Mouse (Mus musculus) layer of hippocampus, adult 8-10 months (tissue): ENCODE measurements around the gene Ptpn7. TPM values are rescaled to one million over a fixed set of nuclear protein-coding genes. Genes with fewer than 3 reads are reported as not detected.

Experiments used
- DNase-seq, 2 experiments: peaks; one replicate each; pipeline ENCODE4 v3.0.0; 2022; ENCODE audit warnings: low spot score in 2 of 2
- total RNA-seq, 4 experiments: library from RNA; stranded (reverse); gene quantifications; 2 replicates each; pipeline ENCODE4 v1.2.4; 2022

The Ptpn7 gene
- total RNA-seq, 4 experiments from 2014 or later, result 0.16 to 0.34 TPM; not detected in 2

DNA sequence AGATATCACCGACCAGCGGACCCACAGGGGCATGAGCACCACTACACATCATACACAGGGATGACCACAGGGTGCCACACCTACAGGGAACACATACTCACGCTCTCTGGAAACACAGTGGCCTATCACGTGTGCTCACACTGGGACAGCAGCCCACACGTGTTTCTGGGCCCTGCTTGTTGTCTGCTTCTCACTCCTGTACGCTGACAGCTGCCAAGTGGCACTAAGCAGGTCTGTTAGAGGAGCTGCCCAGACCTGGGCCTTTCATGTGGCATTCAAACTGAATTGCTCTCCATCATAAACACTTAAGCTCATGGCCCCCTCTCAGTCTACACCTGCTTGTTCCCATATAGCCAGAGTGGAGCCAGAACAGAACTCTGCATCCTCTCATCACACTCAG lies 23.8 kb downstream of the Ptpn7 start:
- no peak for DNase-seq

GRCm38 (mm10) chr1:135158633-135159032 lies 26.1 kb downstream of the Ptpn7 start:
- peak; percentile 64 to 79 for DNase-seq

DNA sequence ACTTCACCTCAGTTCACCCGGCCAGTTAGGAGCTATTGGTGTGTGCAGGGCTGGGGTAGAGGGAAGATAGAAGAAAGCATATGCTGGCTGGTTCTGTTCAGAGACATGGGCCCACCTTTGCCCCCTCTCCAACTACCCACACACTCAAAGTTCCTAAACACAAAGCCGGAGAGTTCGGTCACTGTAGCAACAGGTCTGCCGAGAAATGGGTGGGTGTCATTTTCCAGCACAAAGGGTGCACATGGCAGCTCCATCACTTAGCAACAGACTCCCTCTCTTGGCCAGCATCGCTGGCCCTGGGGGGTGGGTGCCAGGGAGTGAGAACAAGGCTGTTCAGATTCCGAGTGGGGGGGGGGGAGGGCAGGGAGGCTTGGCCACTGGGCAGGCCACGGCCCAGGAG lies 26.6 kb downstream of the Ptpn7 start:
- DNase-seq, result peak; percentile 66 to 85

GRCm38 (mm10) chr1:135159556-135160123 lies 27.1 kb downstream of the Ptpn7 start:
- no peak for DNase-seq

GRCm38 (mm10) chr1:135160411-135161050 lies 28.0 kb downstream of the Ptpn7 start:
- DNase-seq, result no peak

- DNase-seq, result peak; percentile 58 to 80
Measured at GRCm38 (mm10) chr1:135162720-135163119, 30.2 kb downstream of the Ptpn7 start.

DNA sequence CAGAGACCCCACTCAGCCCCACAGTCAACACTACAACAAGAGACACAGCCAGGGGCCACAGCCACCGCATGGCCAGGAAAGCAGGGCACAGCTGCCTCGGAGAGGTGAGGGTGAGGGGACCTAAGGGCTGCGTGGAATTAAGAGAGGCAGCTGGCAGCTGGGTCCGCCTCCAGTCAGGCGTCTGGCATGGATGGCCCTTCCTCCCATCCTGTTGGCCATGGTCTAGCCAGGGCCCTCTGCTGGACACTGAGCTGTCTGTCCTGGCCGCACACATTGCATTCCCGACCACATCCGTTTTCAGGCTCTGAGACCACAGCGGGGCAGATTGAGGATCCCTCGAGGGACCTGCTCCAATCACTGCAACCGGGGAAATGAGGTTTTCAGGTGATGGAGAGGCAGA lies 34.9 kb downstream of the Ptpn7 start, which contains the start of gene Gpr37l1:
Gpr37l1 (minus strand) TSS at position 247 of the 400 bp plus-strand sequence.
- DNase-seq, result peak in 1 of 2 experiments; percentile 63

GRCm38 (mm10) chr1:135168453-135169200 lies 36.1 kb downstream of the Ptpn7 start:
- no peak for DNase-seq

DNA sequence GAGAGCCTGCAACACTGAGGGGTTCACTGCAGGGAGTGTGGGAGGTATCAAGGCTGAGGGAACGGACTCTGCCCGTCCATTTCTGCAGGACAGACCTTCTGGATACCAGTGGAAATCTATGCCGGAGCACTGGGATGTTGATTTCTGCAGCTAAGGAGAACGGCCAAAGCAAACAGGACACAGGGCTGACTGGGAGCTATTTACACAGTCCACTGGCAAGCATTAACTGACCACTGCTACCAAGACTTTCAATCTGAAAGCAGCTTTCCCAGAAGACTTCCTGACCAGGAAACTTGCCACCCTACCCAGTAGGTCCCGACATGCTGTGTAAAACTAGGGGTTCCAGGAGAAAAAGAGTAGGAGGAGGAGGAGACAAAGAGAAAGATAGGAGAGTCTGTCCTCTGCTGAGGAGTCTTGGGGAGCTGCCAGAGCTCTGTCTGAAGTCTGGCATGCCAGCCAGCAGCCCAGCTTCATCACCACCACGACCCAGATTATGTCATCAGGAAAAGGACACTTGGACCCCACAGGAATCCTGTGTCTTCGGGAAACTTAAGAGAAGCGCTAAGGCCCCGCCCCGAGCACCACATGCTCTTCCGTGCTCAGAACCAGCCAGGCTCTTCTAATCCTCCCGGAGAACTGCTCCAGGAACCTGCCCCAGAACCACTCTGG lies 37.2 kb downstream of the Ptpn7 start:
- no peak for DNase-seq

DNA sequence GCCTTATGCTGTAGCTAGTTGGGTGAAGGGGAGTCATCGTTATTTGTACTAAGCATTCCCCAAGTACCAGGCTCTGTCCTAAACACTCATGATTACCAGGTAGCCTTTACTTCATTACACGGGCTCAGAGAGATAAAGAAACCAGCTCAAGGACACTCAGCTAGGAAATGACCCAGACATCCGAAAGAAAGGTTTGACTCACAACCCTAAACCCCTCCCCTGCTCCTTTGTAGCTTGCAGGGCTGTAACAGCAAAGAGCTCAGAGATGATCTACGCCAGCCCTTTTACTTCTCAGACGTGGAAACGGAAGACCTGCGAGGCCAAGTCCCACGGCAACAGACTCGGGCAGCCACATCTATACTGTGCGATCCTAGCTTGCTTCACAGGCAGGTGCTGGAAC lies 37.8 kb downstream of the Ptpn7 start:
- no peak for DNase-seq

GRCm38 (mm10) chr1:135171202-135171601 lies 38.7 kb downstream of the Ptpn7 start:
- no peak for DNase-seq

DNA sequence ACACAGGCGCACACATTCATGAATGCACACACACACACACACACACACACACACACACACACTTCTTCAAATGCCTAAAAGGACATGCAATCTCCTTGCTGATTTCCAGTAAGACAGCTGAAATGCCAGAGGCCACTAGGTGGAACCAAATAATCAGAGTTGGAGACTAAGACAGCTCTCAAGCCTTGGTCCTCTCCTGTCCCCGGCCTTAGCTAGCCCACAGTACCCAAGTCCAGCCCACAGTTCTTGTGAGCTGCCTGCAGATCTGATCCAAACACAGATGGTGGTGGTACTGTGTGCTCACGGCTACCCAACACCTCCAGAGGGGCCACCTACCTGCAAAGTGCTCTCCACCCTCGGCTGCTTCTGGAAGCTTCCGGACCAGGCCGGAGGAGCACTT lies 39.5 kb downstream of the Ptpn7 start:
- DNase-seq, result peak in 1 of 2 experiments; percentile 76

DNA sequence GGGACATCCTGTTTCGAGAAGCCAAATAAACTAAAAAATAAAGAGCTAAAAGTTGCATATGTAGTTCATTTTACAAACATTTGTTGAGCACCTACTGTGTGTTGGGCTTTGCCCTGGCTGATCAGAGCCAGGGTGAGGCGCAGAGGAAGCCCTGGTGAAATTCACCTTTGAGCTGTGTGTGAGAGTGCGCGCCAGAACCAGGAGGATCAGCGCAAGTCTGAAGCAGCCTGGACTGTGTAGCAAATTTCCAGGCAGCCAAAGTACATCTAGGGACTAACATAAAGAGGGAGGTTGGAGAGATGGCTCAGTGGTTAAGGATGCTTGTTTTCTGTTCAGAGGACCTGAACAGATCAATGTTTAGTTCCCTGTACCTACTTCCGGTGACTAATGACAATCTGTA lies 40.8 kb downstream of the Ptpn7 start:
- DNase-seq, result no peak

DNA sequence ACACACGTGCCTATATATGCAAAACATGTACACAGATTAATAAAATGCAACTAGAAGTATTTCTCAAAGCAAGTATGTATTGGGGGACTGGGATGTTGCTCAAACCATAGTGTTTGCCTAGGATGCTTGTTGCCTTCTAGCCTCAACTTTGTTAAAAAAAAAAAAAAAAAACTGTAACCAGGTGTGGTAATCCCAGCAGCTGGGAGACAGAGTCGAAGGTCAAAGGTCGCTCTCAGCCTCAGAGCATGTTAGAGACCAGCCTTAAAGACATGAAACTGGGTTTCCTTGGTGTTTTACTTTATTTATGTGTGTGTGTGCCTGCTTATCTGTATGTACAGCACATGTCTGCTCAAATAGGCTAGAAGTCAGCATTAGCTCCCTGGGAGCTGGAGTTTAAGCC lies 42.7 kb downstream of the Ptpn7 start:
- no peak for DNase-seq

DNA sequence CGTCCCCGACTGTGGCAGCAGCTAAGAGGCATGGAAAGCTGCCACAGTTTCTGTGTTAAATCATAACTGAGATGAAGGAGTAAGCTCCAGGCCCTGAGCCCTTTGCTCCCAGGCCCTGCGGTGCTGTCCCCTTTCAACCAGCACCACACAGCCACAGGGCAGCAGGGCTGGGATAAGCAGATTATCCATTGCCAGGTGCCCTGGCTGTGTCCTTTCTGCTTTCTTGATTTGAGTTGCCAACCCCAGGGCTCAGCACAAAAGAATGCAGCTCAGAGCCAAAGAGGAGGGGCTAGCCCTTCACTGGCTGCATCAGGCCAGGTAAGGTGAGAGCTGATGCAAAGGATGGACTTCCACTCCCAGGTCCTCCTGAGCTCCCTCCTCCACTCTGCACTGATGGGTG lies 45.2 kb downstream of the Ptpn7 start:
- no peak for DNase-seq

- DNase-seq, result no peak
Measured at GRCm38 (mm10) chr1:135178863-135179262, 46.4 kb downstream of the Ptpn7 start.

DNA sequence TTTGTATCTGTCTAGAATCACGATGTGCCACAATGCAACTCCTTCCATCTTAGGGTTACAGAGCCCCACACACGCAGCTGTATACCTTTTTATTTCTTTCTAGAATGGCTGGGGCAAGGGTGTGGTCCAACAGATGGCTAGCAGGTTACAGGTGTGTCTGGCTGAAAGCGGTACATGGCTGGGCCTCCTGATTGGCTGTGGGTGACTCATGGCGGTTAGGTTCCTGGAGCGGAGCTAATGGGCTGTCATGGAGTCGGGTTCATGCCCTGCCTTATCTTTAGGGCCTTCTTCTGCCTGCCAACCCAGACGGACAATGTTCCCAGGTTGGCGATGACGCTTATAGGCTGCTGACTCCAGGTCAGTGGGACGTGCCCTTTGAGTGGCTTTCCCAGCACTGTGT lies 48.3 kb downstream of the Ptpn7 start:
- no peak for DNase-seq

DNA sequence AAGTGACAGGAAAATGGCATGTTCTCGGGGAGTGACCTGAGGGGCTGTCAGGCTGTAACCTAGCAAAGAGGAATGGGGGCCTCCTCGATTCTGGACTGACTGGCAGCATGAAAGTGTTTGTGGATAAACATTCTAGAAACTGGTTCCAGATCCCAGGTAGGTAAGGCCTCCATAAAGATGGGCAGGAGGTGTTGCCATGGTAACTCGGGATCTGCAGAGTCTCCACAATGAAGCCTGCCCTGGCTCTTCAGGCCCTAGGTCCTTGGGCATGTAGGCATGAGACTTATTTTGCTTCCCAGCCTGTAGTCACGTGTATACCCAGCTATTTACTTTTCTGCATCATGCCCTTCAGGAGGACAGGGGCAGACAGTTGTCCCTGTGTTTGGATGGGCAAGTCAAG lies 48.8 kb downstream of the Ptpn7 start:
- DNase-seq, result no peak

DNA sequence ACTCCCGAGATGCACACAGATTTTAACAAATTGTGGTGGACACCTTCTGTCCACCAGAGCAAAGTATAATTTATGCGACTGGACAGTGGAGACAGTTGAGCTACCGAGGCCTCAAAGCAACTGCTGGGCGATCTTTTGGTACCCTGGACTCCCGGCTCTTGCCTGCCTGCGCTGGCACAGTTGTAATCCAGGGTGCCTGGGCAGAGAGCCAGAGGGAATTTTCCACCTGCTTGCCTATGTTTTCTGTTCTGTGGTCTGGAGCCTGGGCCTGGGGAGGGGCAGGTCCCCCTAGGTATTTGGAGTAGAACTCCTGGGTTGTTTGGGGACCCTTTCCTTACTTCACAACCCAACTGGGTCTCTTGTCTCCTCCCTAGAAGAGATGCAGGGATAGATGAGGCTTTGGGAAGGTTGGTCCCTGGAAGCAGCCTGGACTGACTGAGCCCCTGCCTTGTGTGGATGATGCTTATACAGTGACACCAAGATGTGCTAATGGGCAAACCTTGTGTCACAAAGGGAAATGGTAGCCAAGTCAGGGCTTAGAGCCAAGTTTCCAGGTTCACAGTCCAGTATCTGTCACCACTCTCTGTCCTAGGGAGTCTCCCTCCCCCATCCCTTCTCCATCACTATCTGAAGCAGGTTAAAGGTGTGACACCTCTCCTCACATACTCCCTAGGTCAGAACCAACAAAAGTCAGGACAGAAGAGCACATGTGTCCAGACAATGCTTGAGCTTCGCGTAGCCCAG lies 49.6 kb downstream of the Ptpn7 start:
- DNase-seq, result no peak

DNA sequence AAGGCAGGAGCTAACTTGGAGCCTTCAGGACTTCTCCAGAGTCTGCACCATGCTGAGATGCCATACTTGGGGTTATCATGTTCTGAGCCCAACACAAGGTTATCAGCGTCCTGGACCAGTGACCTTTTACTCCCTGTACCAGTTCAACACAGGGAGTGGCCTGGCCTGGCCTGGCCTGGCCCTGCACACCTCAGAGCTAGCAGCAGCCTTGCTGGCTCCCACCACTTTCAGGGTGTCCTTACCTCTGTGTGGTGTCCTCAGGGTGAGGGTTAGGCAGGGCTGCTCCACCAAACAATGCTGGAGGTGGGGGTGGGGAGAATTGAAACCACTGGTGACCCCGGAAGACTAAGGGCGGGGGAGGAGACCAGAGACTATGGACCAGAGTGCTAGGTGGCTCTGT lies 50.5 kb downstream of the Ptpn7 start:
- no peak for DNase-seq

- no peak for DNase-seq
Measured at GRCm38 (mm10) chr1:135183448-135183847, 50.9 kb downstream of the Ptpn7 start.
